Mouse (Mus musculus): ENCODE data around the gene Ralgps1.

Ralgps1 gene

DNA sequence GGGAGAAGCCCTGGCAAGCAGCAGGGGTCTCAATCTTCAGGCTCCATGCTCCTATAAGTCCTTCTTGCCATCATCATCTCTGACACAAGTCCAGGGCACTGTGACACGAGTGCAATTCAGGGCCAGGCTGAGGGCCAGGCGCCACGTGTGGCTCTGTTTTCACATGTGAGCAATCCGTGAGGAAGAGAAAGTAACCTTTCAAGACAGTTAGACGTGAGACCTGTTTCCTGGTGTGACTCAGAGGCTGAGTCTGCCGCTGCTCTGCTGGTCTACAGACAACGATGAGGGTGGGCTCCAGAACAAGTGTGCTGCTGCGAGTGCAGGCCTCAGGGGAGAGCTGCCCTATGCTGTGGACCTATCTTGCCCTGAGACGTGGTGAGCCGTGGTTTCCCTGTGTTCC is 198.2 kb downstream of the Ralgps1 start:
- DNase-seq (ENCODE audit: low spot score): no peak

DNA sequence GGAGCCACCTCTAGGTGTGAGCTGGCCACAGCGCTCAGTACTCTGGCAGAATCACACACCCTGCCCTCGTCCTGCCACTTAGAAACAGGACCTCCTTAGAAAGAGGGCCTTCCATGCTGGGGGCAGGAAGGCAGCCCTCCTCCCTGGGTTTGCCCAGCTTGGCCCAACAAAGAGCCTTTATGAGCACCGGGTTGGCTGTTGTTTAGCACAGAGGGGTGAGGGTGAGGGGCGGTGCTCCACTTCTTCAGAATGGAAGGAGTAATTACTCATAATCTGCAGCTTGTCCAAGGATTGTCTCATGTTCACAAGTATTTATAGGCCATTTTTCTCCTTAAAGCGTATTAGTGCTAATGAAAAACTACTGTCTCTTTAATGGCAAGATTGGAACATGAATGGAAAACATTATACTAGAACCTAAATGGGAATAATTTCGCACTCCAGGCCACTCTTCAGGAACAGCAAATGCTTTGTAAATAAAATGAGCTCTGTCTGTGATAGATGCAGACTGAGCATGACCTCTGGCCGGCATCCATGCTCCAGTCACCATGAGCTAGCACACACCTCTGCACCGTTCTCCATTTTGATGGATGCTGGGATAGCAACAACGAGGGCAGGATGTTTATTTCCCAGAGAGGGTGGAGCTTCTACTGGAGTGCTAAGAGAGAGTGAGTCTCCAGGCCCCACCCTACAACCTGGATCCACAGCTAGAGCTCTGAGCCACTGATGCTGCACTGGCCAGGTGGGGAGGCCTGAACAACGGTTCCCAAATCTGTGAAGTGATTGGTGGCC is 200.3 kb downstream of the Ralgps1 start:
- no peak for DNase-seq (ENCODE audit: low spot score)

DNA sequence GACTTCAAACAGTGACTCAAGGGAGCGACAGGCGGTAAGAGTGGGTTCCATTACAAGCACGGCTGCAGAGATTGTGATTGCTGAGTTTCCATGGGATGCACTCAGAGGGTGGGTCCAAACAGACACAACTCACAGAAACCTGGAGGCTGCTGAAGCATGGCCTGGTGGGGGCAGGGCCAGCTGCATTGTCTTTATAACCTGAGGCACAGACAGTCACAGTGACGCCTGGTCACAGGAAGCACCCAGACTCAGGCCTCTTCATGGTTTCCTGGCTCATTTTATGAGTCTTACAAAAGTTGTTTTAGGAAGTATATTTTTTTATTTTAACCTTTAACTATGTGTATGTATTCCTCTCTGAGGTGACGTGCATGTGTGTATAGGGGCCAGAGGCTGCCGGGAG is 201.8 kb downstream of the Ralgps1 start:
- DNase-seq (ENCODE audit: low spot score): no peak

DNA sequence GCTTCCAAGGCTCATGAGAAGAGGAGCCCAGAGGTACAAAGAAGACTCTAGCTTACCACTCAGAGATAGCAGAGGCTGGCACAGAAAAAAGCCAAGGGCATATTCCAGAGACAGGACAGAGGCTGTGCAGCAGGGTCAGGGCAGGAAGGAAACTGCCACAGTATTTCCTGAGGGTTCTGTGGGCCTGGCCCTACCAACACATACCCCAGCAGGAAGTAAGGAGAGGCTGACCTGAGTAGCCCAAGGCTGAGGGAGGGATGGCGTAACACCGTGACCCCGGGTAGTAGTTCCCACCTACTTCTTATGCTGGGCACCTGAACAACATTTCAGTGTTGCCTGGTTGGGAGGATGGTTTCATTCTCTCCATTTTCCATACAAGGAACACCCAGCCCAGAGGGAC is 204.2 kb downstream of the Ralgps1 start:
- DNase-seq (ENCODE audit: low spot score): no peak

DNA sequence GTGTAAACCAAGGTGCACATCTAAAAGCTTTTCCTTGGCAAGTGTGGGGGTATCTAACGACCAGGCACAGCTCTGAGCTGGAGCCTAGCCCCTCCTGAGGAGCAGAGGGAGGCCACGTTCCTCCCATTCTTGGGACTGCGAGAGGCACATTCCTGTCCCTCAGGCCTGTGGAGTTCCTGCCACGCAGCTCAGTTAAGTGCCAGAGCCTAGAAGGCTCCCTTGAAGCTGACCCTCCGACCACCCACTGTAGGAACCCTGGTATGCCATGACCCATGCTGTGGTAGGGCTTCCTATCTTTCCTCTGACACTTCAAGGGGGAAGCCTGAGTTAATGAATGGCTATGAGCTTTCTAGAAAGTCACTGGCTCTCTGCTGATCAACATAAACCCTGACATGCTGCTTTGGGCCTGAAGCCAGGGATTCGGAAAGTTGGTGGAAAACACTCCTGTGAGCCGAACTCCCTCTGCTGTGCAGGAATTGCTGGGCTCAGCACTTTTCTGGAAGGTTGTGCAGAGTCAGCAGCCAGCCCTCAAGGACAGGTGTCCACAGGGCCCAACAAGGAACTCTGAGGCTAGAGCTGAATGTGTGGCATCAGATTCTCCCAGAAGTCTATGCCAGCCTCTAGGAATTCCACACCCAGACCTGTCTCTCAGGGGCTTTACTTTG is 205.4 kb downstream of the Ralgps1 start:
- DNase-seq (ENCODE audit: low spot score): no peak

DNA sequence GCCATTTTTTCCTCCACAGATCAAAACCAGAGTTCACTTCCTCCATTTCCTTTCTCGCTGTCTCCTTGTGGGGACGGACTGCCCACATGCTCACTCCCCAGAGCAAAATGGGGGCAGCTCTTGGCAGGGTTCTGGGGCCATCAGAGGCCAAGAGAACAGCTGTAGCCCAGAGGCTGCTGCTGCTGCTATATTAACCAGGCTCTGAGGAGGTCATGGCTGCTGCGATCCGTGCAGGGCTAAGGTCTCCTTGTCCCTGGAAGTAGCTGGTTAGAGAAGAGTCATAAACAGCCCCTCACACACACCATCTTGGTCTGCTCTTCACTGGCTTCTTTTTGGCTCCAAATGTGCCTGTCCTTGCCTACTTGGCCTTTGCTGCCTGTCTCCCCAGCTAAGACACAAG is 206.1 kb downstream of the Ralgps1 start:
- DNase-seq (ENCODE audit: low spot score): no peak

DNA sequence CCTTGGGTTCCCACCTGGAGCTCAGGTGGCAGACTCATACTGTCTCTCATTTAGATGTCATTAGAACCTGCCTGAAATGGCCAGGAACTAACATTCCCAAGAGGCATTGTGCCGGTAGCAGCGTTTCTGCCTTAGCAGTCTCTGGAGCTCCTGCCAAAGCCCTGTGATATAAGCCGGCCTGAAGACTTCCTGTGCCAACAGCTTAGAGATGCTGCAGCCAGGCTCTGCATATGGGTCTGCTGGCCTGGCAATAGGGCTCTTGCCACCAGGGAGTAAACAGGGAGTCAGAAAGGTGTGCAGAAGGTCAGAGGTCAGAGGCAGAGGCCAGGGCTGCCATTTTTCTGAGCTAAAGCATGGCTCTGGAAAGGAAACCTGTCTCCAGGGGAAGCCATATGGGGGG is 206.6 kb downstream of the Ralgps1 start:
- no peak for DNase-seq (ENCODE audit: low spot score)

DNA sequence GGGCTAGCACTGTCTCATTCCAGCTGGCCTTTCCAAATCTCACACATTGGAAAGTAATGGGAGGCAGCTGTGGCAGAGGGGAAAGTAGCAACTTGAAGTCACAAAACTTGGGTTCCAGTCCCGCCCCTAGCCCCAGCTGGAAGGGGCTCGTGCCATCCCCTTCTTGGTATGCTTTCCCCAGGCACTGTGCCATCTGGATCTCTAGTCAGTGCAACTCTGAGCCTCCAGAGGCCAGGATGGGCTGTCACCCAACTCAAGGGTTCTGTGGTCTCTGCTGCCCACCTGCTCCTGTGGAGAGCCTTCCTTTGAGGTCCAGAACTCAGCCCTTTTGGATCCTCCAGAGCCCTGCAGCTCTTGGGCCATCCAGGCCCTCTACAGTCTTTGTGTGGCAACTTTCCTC is 209.2 kb downstream of the Ralgps1 start:
- DNase-seq (ENCODE audit: low spot score): no peak

DNA sequence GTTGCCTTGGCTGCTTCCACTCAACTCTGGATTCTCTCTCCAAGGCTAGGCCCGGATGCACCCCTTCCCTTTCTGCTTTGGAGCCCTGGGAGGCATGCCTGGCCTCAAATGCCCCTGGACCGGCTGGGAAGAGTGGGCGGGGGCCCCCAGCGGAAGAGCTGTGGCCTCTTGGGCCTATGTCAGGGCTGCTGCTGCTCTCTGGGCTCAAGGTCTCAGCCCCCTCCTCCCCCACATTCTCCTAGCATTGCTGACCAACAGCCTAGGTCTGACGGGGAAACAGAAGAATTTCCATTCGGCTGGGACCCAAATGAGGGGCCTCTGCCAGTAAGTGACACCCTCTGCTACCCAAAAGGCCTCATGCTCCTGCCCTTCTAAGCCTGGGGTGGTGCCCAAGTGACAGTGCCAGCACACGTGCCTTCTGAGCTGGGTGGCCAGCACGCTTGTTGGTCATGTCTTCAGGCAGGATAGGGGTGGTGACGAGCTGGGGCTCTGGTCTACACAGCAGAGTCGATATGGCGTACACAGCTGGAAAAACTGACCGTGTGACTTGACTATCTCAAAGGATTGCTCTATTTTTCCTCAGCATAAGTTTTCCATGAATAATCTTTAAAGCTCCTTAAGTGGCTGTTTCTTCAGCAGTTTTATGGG is 210.8 kb downstream of the Ralgps1 start:
- no peak for DNase-seq (ENCODE audit: low spot score)

DNA sequence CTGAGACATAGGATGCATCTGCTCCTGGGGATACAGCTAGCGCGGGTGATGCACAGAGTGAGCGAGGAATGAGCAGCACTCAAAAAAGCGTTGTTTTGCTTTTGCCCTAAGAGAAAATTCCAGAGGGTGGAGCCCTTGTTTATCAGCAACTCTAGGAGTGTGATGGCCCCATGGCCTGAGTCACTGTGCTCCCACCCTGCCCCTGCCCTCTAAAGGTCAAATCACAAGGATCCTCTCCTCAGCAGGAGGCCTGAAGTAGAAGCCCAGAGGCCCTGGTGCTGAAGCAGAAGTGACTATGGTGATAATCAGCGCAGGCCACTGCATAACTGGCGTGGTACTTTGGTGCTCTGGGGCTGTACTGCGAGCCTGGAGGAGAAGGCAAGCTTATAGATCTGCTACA is 211.7 kb downstream of the Ralgps1 start:
- DNase-seq (ENCODE audit: low spot score): no peak

DNA sequence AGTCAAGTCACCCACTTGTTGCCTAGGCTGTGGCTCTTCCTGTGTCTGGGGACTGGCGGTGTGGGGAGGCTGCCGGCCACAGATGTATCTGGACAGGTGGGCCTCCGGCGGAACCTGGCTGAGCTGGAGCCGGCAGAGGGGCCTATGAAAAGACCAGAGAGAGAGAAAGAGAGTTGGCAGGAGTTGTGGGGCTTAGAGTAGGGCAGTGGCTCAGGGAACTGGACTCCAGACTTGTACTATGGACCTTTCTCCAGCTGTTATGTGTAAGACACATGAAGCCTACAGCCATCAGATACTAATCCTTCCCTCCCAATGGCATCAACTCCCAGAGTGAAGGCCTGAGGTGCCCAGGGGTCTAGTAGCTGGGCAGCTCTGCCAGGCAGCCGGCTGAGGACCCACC is 212.4 kb downstream of the Ralgps1 start:
- DNase-seq (ENCODE audit: low spot score): no peak

DNA sequence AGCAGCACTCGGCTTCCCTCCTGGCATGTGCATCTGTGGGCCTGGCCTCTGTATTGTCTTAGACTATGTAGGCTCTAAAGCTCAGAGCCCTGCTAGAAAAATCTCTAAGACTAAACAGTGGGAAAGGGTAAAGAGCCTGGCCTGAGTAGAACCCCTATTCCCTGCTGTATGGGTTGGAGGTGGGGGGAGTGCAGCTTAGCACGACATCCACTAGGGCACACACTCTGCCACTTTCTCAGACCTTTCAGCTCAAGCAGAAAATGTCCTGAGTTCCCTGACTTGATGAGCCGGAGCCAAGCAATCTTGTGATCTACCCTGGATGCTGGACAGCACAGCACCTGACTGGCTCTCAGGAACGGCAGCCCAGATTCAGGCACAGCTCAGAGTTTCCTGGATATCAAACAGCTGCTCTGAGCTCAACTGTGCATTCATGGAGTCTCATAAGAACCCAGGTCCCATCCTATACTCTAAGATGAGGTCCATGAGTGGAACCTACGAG is 215.0 kb downstream of the Ralgps1 start:
- no peak for DNase-seq (ENCODE audit: low spot score)

DNA sequence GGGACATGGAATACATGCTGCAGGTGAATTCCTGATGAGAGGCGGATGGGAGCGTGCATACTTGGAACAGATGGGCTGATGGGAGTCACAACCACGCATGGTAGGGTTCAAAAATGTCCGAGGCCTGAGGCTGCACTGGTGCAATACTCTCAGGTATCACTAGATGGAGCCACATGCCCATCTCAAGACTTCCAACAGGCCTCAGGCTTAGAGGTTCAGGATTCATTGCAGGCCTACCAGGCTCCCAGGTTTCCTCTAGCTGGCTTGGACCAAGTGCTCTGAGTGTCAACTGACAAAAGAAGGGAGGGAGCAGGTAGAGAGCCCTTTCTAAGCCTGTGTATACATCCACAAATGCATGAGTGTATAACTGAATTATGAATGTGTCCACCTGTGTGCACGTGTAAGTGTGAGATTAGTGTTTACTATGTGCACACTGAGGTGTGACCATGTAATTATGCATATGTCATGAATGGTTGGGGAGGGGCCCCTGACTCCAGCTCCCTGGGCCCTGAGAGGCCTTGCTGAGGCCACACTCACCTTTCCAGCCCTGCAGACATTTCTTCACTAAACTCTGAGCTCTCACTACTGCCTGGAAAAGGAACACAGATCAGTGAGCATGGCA is 216.4 kb downstream of the Ralgps1 start:
- DNase-seq (ENCODE audit: low spot score): peak; percentile 82

DNA sequence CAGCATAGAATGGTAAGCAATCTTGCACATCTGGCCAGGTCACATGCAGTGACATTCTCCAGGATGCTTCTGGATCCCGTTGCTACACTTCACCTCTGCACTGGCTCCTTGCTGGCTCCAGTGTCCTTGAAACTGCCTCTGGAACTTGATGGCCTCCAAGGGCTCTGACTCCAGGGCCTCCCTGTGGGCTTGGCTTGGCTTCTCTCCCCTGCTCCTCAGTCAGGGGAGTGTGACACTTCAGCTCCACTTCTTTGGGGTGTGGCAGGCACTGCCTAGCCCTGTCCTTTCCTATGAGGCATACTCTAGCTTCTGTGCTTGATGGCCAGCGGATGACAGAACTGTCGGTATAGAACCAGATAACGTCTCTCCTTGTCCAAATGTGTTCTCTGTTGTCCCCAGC is 224.3 kb downstream of the Ralgps1 start:
- no peak for DNase-seq (ENCODE audit: low spot score)

DNA sequence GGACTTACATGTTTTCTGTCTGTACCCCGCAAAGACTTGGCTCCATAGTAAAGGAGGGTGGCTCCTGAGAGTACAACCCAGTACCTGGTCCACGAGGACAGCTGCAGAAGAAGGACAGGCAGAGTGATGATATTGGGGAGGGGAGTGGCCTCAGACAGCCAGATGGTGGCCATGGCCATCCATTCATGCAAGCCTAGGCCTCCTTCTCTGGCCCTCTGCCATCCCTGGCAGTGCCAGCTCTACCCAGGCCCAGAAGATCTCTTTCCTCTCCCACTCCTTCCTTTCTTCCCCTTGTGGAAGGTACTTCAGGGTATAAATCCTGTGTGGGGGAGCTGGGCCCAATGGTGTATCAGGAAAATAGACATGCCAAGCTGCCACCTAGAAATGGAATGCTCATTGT is 228.0 kb downstream of the Ralgps1 start:
- no peak for DNase-seq (ENCODE audit: low spot score)

DNA sequence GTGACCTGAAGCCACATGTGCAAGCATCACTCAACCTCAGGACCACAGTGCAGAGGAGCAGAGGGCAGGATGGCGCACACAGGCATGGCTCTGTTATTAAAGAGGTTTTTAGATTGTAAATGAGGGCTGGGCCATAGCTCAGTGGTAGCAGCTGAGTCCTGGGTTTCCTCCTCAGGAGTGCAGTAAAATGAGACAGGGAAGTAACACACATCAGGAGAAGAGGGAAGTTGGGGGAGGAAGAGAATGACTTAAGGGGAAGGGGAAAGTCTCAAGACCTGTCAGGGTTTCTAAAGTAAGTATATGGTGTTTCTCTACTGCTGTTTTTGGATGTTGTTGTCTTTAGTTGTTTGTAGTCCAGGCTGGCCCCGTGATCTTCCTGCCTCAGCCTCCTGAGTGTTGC is 232.8 kb downstream of the Ralgps1 start:
- no peak for DNase-seq (ENCODE audit: low spot score)

DNA sequence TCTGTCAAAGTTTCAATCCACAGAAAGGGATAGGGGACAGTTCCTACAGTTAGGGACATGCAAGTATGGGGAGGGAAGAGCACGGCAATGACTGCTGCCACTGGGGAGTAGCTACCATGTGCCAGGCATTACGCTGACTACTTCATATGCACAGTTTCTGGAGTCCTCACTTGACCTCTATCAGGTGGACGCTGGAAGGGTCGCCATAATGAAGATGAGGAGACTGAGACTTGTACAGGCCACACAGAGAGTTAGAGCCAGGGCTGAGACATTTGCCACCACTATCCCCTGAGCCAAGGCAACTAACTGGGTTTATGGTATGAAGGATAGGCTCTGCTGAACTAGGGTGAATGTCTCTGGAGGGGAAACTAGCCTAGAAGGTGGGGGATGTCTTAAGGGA is 233.6 kb downstream of the Ralgps1 start:
- no peak for DNase-seq (ENCODE audit: low spot score)

DNA sequence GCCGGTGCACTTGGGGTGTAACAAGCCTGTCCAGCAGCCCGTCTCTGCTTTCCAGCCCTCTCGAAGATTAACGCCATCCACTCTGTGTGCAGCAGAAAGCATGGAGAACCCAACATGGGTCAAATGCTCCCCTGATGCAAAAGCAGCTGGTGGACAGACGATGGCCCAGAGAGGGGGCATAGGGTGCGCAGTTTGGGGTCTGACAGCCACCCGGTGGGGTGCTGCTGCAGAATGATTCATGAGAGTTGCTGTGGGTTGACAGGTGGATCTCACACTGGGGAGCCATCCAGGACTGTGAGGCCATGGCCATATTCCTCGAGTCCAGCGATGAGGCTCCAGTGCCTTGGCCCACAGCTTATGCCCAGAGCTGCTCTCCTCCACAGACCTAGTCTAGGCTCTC is 234.0 kb downstream of the Ralgps1 start:
- no peak for DNase-seq (ENCODE audit: low spot score)

DNA sequence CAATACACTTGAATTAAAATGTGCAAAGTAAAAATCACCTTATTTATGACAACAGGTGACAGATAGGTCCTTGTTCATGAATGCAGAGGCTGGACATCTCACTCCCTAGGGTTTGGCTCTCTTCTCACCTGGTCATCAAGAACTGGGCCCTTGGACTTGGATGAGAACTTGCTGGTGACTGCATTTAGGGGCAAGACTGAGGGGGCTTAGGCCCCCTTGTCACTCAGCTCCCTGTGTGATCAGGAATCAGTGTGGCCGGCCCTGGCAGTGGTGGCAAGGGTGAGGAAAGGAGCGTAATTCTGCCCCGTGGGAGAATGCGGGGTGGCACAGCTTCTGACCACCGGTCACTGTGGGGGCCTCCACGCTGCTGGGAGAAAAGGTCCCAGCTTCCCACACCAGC is 234.9 kb downstream of the Ralgps1 start:
- no peak for DNase-seq (ENCODE audit: low spot score)

DNA sequence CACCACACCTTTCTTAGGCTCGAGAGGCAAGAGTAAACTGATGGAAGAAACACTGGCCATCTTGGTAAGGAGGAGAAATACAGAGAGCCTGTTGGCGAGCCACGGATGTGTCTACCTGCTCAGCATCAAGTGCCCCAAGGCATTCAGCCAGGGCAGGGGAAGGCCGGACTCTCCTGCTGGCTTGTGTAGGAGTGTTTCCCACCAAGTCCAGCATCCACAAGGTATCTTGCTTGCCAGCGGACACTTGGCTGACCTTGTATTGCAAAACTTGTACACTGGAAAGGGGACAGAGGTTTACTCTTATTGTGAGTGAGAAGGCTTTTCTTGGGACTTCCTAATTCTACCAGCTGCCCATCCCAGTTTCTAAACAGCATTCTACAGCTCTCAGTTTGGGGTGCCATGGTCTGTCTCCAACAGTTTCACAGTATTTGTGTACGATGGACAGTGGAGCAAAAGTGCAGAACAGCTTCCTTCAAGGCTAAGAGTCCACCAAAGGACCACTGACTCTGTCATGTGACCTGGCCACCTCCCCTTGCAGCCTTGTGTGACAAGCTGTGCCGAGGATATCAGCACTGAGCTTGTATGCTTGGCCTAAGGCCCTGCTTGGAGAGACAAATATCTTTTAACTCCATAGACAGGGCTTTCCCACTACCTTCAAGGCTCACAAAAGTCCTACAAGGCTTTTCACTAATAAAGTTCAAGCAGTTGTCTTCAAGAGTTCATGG is 236.4 kb downstream of the Ralgps1 start:
- no peak for DNase-seq (ENCODE audit: low spot score)

DNA sequence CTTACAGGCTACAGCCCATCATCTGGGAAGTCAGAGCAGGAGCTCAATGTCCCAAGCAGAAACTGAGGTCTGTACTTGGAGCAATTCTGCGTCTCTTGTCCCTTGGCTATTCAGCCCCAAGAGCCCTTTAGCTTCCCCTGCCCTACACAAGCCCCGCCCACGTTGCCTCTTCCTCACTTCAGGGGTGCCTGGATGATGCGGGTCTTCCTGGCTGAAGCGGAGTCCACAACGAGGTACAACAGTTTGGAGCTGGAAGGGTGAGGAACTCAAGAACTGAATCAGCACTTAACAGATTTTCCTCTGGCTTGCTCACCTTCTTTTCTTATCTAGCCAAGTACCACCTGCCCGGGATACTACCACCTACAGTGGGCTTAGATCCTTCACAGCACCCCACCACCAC is 239.0 kb downstream of the Ralgps1 start:
- no peak for DNase-seq (ENCODE audit: low spot score)

DNA sequence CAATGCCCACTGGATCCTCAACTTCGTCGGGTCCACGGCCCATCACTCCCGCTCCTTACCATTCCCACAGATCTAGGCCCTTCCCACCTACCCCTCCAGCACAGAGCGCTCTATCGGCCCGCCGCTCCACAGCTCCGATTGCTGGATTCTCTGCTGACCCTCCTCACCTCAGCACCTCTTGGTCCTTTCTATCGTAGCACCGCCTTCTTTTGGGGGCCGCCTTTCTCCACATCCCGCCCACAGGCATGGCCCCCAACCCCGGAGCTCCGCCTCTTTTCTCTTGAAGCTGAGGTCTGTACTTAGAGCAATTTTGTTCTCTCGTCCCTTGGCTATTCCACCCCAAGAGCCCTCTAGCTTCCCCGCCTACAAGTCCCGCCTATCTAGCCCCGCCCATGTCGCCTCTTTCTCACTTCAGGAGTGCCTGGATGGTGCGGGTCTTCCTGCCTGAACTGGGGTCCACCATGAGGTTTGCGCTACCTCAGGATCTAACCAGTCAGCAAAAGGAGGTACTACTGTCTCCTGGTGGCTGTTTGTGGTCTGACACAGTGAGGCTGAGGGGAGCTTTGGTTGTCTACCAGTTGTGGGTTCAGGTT is 239.7 kb downstream of the Ralgps1 start, which contains the start of gene Garnl3:
TSS of gene Garnl3 (minus strand) at position 155 of the 593 bp plus-strand sequence.
- no peak for DNase-seq (ENCODE audit: low spot score)
